Mouse (Mus musculus) monocyte, adult 2 months (primary cell): ENCODE results near the gene Psmc6.

ENCODE experiments used
- DNase-seq, 2 experiments: peaks; one replicate each; pipeline ENCODE4 v3.0.0; 2022; ENCODE audit warnings: low spot score in 2 of 2, low read depth in 1 of 2

Psmc6 gene

GRCm38 (mm10) chr14:45350931-45351859 is 21.6 kb downstream of the Psmc6 start, which contains the start of gene Styx:
TSS of gene Styx (plus strand) at chr14:45351093.
- peak; percentile 75 to 85 for DNase-seq

DNA sequence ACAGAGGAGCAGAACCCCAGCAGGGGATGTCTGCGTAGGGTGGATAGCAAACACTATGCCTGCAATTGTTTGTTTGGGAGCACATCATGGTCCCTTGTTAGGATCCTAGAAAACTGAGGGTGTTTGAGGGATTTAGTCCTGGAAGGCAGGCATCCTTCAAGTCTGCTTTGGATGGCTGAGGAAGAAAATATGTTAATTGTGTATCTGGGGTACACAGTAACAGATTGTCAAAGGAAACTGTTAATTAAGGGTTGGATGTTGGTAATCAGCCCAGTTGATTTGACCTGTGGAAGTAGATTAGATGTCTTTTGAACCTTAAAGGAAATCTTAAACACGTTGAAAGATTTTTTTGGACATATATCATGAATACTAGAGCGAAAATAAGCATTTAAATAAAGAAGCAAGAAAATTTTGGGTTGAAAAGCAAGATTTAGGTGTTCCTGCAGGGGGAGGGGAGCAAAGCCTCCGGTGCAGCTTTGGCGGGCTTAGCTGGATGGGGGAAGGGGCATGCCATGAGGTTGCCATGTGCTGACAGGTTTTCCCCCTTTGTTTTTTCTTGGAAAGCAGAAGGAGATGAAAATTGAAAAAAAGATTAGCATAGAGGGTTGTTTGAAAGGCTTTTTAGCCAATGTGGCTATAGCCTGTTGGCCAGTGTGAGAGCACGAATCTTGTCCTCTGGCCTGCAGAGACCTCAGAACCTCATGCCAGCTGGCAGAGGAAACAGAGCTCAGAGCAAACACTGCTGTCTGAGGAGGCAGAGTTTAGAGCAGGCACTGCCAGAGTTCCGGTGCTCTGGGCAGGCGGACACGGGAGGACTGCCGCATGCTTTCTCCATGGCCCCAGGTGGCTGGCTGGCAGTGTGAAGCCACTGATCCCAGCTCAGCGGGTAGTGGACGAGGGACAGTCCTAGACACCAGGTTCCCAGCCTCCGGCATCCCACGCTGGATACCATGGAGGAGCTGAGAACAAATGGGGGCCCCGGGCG is 34.9 kb downstream of the Psmc6 start:
- DNase-seq = no peak

DNA sequence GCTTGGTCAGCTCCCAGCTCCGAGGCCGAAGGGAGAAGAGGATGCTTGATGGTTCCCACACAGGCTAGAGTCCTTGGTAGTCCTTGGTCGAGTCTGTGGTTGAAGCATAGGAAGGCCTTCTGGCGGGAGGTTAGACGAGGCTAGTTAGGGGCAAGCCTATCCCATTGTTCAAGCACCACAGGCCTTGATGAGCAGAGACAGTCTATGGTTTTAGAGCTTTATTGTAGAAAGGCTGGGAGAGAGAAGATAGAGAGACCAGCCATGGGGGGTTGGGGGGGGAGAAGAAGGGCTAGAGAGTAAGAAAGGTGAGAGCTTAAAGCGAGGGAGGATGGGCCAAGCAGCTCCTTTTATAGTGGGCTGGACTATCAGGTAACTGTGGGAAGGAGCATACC is 35.6 kb downstream of the Psmc6 start:
- DNase-seq = no peak

- no peak for DNase-seq
Observed at GRCm38 (mm10) chr14:45378771-45379170, 49.2 kb downstream of the Psmc6 start.

- no peak for DNase-seq
Observed at GRCm38 (mm10) chr14:45380756-45381155, 51.2 kb downstream of the Psmc6 start.

DNA sequence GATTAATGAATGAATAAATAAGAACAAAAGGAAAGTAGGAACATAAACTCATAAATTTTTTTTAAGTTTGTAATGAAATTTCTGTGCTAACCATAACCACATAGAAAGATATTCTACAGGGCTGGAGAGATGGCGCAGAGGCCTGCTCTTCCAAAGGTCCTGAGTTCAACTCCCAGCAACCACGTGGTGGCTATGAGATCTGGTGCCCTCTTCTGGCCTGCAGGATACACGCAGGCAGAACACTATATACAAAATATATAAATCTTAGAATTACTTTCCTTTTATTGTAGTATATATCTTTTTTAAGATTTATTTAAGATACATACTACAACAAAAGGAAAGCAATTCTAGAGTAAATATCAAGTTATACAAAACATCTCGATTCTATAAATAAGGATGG is 53.3 kb downstream of the Psmc6 start:
- no peak for DNase-seq

DNA sequence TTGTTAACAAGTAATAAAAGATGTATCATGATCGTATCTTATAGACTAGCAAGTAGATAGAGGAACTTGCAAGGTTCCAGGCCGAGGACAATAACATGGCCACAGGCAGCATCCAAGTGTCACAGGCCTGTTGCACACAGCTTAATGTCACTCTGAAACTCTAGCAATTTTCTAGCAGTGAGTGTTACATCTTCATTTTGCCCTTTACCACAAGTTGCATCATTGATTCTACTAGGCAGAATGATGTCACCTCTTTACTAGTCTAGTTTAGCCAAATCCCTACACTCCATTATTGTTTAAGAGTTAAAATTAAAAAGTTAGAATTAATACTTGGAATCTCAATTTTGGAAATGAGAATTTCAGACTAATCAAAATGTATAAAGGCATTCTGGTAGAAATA is 56.0 kb downstream of the Psmc6 start:
- DNase-seq = no peak

DNA sequence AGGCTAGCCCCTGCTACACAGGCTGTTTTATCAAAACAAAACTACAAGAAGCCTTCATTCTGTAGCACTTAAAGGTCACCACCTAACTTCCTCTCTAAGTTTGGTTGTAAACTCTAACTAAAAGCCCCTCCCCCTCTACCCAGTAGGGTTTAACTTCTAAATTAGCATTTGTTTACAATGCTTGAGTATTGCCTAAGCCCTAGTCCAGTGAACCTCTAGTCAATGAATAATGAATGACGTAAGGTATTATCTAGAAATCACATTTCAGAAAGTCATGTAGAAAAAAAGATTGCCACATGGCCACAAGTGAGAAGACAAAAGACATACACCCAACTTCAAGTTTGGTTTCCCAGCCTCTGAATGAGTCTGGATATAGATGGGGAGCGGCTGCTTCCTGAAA is 57.9 kb downstream of the Psmc6 start:
- no peak for DNase-seq

DNA sequence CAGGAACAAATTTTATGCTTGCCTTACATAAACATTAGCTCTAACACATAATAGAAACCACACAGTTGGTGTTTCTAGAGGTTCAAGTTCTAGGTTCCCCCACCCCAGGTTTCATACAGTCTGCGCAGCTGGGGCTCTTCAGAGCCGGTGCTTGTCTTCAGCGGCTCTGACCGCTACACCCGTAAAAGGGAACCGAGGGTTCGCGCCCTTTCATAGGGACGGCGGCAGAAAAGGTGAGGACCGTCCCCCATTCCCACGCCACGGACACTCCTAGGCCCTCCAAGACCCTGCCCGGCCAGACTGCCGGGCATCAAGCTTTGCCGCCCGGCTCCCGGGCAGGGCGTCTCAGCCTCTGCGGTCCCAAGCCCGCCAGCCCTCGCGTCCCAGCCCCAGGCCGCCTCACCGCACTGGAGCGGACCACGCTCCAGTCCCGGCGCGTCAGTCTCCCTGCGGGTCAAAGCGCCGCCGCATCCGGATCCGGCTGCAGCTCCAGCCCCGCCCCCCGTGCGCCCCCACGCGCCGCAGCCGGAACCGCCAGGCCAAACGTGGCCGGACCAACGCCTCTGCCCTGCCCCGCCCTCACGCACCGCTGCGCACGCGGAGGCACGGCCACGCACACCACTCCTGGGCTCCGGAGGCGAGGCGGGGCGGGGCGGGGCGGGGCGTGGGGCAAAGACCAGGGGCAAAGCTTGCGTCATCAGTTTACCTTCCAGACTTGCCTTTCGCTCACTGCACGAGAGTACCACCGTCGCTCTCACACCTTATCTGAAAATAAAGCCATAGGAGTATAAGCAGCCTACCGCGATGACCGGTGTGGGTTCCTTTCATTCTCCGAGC is 59.0 kb downstream of the Psmc6 start:
- DNase-seq = peak in 1 of 2 experiments; percentile 43

DNA sequence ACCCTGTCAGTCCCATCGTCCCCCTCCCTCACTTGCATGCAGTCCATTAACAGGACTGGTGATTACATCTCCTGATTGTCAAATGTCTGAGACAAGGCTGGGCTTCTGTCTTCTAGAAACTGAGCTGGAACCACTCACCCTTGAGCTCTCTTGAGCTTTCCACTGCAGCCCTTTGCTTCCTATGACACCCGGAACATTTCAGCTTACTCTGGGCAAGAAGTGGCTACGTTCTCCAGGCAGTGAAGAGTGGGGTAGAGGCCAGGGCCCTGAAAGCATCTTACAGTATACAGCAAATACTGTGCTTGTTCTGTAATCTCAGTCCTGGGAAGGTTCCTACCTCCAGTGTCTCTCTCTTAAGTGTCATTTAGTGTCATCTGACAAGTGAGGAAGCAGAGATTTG is 59.6 kb downstream of the Psmc6 start:
- no peak for DNase-seq
